Mouse (Mus musculus) embryonic facial prominence, embryonic 15.5 days (tissue): ENCODE measurements around the gene Sesn2. TPM values are rescaled to one million over a fixed set of nuclear protein-coding genes. Genes with fewer than 3 reads are reported as not detected.

Experiments
- ATAC-seq: fragments of 200-750 bp; cut with Nextera tagmentation; 2 replicates; pipeline ENCODE4 v1.8.0; 2017; ENCODE audit warnings: low read depth, moderate TSS enrichment; ENCODE audit not compliant: insufficient number of reproducible peaks, low FRiP score, low TSS enrichment
- H3K27ac ChIP-seq: fragments of 300-500 bp; sonication (generic); replicated peaks from 2 replicates; pipeline ENCODE4 v1.5.1; 2015; ENCODE audit warnings: mild to moderate bottlenecking, inconsistent platforms
- H3K27me3 ChIP-seq: fragments of 300-500 bp; sonication (generic); 2 replicates; pipeline ENCODE4 v1.6.1; 2015; ENCODE audit warnings: inconsistent platforms
- H3K36me3 ChIP-seq: fragments of 300-500 bp; sonication (generic); 2 replicates; pipeline ENCODE4 v1.6.1; 2015; ENCODE audit warnings: mild to moderate bottlenecking, inconsistent platforms
- H3K4me1 ChIP-seq: fragments of 300-500 bp; sonication (generic); 2 replicates; pipeline ENCODE4 v1.6.1; 2015; ENCODE audit warnings: inconsistent platforms
- H3K4me2 ChIP-seq: fragments of 300-500 bp; sonication (generic); replicated peaks from 2 replicates; pipeline ENCODE4 v1.6.1; 2015; ENCODE audit warnings: mild to moderate bottlenecking, inconsistent platforms
- H3K4me3 ChIP-seq: fragments of 300-500 bp; sonication (generic); replicated peaks from 2 replicates; pipeline ENCODE4 v1.5.1; 2015; ENCODE audit warnings: mild to moderate bottlenecking, inconsistent platforms
- H3K9ac ChIP-seq: fragments of 300-500 bp; sonication (generic); 2 replicates; pipeline ENCODE4 v1.6.1; 2015; ENCODE audit warnings: inconsistent platforms
- H3K9me3 ChIP-seq: fragments of 300-500 bp; sonication (generic); replicated peaks from 2 replicates; pipeline ENCODE4 v1.6.1; 2016; ENCODE audit warnings: inconsistent platforms
- WGBS: fragments of 180-500 bp; shearing (Covaris S2); methylation state at CpG from one replicate; pipeline ENCODE4 v1.1.7; 2015; 5-methylcytosine and 5-hydroxymethylcytosine counted together
- polyA plus RNA-seq: library from polyadenylated mRNA; unstranded; fragments of >200 nt; fragmentation: Nextera tagmentation; extraction: Ambion mirVana; gene quantifications from 2 replicates; pipeline ENCODE4 v1.2.1, GENCODE M21; 2015

The Sesn2 gene
- polyA plus RNA-seq, 1 experiment from 2014 or later: 12.0 TPM

- WGBS: 94% methylated on average over 20 of the region's 20 CpGs
- Histone ChIP-seq H3K9ac (no peak overlapping the region), H3K4me1 (peaks cover 22% of the 10 kb centered on the region), H3K27ac (no peak overlapping the region), H3K36me3 (peaks cover 18% of the 10 kb centered on the region), H3K4me2 (no peak overlapping the region), H3K9me3 (no peaks in the 10 kb centered on the region), H3K27me3 (no peaks in the 10 kb centered on the region), H3K4me3 (no peak overlapping the region)
- no peak for ATAC-seq
Observed at GRCm38 (mm10) chr4:132530033-132530804, 19.9 kb upstream of the Sesn2 start.

DNA sequence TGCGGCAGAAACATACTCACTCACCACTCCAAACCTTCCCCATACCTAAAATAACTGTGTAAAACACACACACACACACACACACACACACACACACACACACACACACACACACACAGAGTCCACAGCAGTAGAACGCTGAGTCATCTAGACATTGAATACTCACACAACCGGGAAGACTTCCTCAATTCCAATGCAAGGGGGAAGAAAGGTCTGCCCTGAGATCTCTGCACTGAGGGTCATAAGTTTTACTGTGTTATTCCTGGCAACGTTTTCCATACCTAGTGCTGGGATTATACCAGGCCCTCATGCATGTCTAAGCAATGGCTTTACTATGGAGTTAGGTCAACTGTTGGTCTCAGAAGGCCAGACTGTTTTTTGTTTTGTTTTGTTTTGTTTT lies 19.0 kb upstream of the Sesn2 start:
- Histone ChIP-seq H3K4me1 (peaks cover 27% of the 10 kb centered on the region), H3K9ac (no peak overlapping the region), H3K27ac (no peak overlapping the region), H3K36me3 (peaks cover 18% of the 10 kb centered on the region), H3K4me3 (no peak overlapping the region), H3K4me2 (no peak overlapping the region), H3K9me3 (no peaks in the 10 kb centered on the region), H3K27me3 (no peaks in the 10 kb centered on the region)
- no peak for ATAC-seq
- WGBS: 76% methylated on average over 4 of the region's 4 CpGs

DNA sequence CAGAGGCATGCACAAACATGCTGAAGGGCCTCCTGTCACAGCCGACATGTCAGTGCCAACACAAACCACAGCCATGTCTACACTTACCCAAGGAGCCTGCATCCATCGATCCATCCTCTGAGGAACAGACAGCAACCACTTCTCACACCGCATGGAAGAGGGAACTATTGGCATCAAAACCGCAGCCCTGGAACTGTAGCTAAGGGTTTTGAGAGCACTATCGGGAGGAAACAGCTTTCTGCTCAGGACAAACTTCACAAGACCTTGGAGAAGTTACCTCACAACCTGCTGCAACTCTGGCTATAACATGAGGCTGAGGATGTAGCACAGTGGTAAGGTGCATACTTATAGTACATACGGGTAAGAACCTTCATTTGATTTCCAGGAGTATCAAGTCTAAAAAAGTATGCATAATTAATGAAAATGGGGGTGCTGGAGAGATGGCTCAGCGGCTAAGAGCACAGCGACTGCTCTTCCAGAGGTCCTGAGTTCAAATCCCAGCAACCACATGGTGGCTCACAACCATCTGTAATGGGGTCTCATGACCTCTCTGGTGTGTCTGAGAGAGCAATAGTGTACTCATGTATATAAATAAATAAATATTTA lies 17.7 kb upstream of the Sesn2 start:
- WGBS: 78% methylated on average over 8 of the region's 8 CpGs
- Histone ChIP-seq H3K4me1 (peaks cover 25% of the 10 kb centered on the region), H3K27me3 (no peaks in the 10 kb centered on the region), H3K4me3 (no peak overlapping the region), H3K9ac (no peak overlapping the region), H3K4me2 (no peak overlapping the region), H3K36me3 (peaks cover 18% of the 10 kb centered on the region), H3K27ac (no peak overlapping the region), H3K9me3 (no peaks in the 10 kb centered on the region)
- ATAC-seq: no peak

- Histone ChIP-seq H3K4me2 (no peak overlapping the region), H3K4me3 (no peak overlapping the region), H3K36me3 (peaks cover 18% of the 10 kb centered on the region), H3K9ac (no peak overlapping the region), H3K27ac (no peak overlapping the region), H3K27me3 (no peaks in the 10 kb centered on the region), H3K9me3 (no peaks in the 10 kb centered on the region), H3K4me1 (peaks cover 14% of the 10 kb centered on the region)
- ATAC-seq: no peak
- 57% methylated on average over 2 of the region's 2 CpGs for WGBS
Observed at GRCm38 (mm10) chr4:132526678-132527077, 16.4 kb upstream of the Sesn2 start.

DNA sequence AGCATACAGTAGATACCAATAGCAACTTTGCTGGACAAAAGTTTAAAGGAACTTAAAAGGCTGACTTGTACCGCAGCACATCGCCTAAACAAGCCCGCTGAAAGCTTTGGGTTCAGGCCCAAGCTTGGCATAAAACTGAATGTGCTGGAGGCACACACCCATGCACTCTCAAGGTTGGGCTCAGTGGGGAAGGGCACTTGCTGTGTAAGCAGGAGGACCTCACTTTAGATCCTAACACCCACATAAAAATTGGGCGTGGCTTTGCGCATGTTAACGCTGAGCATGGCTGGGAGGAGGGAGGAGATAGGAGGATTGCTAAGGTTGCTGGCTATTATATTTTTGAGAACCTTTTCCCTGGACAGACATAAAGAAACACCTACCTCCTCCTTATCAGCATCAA lies 14.5 kb upstream of the Sesn2 start:
- H3K4me3 ChIP-seq: no peak overlapping the region
- no peaks in the 10 kb centered on the region for H3K27me3 ChIP-seq
- H3K4me1 ChIP-seq: peaks cover 11% of the 10 kb centered on the region; the same call in 1 of the 2 replicates
- peak; percentile 54 for ATAC-seq
- 0 out of 2 replicates have a peak, but pooled peaks cover 4% of the 10 kb centered on the region for H3K36me3 ChIP-seq
- H3K9me3 ChIP-seq: no peaks in the 10 kb centered on the region
- peak overlapping the region; percentile 73 for H3K27ac ChIP-seq
- no peak overlapping the region for H3K9ac ChIP-seq
- no peak overlapping the region for H3K4me2 ChIP-seq
- WGBS: 44% methylated on average over 6 of the region's 6 CpGs

DNA sequence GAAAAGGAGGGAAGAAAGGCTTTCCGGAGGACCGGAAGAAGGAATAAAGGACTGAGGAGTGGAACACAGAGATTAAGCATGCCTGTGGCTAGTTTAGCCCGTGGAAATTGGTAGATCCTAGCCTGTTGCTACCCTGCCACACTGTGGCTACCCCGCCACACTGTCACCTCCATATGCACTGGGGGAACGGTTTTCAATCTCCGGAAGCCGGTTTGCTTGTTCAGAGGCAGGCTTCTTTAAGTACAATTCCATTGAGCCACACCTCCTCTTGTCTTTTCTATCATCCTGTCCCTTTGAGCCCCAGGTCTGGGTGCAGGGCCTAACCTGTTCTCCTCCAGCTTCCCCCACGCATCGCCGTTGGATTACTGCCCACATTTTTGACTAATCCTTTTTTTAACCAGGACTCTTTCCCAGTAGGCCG lies 14.0 kb upstream of the Sesn2 start:
- Histone ChIP-seq H3K4me3 (no peak overlapping the region), H3K9ac (no peak overlapping the region), H3K9me3 (no peaks in the 10 kb centered on the region), H3K4me2 (no peak overlapping the region), H3K27me3 (no peaks in the 10 kb centered on the region), H3K36me3 (0 out of 2 replicates have a peak, but pooled peaks cover under 1% of the 10 kb centered on the region), H3K27ac (peak overlapping the region; percentile 73), H3K4me1 (peaks cover 11% of the 10 kb centered on the region; the same call in 1 of the 2 replicates)
- no peak for ATAC-seq
- 17% methylated on average over 11 of the region's 11 CpGs for WGBS

GRCm38 (mm10) chr4:132519188-132519587 lies 8.9 kb upstream of the Sesn2 start:
- Histone ChIP-seq H3K36me3 (no peaks in the 10 kb centered on the region), H3K4me1 (peaks cover 10% of the 10 kb centered on the region), H3K9me3 (no peaks in the 10 kb centered on the region), H3K4me2 (no peak overlapping the region), H3K9ac (no peak overlapping the region), H3K4me3 (no peak overlapping the region), H3K27ac (no peak overlapping the region), H3K27me3 (no peaks in the 10 kb centered on the region)
- ATAC-seq: no peak
- WGBS: 92% methylated on average over 3 of the region's 3 CpGs

DNA sequence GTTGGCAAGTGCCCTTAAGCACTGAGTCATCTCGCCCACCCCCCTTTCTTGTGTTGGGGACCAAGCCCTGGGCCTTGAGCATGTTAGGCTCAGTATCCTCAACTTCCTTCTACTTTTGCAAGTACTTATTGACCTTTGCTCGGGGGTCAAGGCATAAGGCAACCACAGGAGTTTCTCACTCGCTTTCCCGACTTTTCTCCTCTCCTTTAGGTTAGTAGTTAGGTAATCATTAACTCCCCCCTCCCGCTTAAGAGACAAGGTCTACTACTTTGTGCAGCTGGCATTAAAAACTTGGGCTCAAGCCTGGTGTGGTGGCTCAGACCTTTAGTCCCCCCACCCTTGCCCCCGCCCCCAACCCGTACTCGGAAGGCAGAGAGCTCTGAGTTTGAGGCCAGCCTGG lies 7.8 kb upstream of the Sesn2 start:
- H3K4me2 ChIP-seq: no peak overlapping the region
- peaks cover 14% of the 10 kb centered on the region for H3K4me1 ChIP-seq
- no peaks in the 10 kb centered on the region for H3K9me3 ChIP-seq
- WGBS: 79% methylated on average over 8 of the region's 8 CpGs
- no peaks in the 10 kb centered on the region for H3K36me3 ChIP-seq
- no peak overlapping the region for H3K9ac ChIP-seq
- ATAC-seq: no peak
- H3K27me3 ChIP-seq: no peaks in the 10 kb centered on the region
- H3K4me3 ChIP-seq: no peak overlapping the region
- H3K27ac ChIP-seq: no peak overlapping the region

GRCm38 (mm10) chr4:132515369-132516155 lies 5.3 kb upstream of the Sesn2 start:
- Histone ChIP-seq H3K4me2 (peak overlapping the region; percentile 93), H3K27me3 (no peaks in the 10 kb centered on the region), H3K36me3 (no peaks in the 10 kb centered on the region), H3K27ac (peak overlapping the region; percentile 94), H3K4me3 (peak overlapping the region; percentile 53), H3K9ac (peak overlapping the region; percentile 35; the same call in 1 of the 2 replicates), H3K4me1 (peaks cover 20% of the 10 kb centered on the region), H3K9me3 (no peaks in the 10 kb centered on the region)
- ATAC-seq: peak; percentile 95
- WGBS: 19% methylated on average over 22 of the region's 22 CpGs

DNA sequence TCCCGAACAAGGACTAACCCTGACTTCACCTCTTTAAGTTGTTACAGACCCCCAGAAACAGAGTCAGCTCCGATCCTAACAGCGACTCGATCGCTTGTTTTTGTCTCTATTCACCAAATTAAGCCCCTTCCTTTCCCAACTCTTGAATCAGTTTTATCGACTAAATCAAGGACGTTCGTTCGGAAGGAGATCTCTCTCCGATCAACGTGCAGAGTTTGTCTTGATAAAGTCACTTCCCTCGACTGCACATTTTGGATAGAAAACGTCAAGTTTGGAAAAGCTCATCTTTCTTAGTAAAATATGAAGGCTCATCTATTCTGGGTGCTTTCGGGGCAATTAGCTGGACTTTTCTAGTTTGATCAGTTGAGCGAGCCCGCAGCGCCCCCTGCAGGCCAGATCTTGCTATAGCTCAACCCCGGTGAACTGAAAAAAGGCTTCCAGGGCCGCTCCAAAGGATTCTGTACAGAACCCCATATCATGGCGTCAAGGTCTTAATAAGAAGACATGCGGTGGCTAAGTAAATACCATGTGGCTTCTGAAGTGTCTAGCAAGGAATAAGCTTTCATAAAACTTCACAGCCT lies 4.3 kb upstream of the Sesn2 start:
- Histone ChIP-seq H3K4me2 (peak overlapping the region; percentile 93), H3K4me1 (peaks cover 21% of the 10 kb centered on the region), H3K4me3 (peak overlapping the region; percentile 53), H3K9ac (peak overlapping the region; percentile 35), H3K9me3 (no peaks in the 10 kb centered on the region), H3K27ac (peak overlapping the region; percentile 94), H3K27me3 (no peaks in the 10 kb centered on the region), H3K36me3 (no peaks in the 10 kb centered on the region)
- WGBS: under 1% methylated on average over 21 of the region's 21 CpGs
- ATAC-seq: no peak
